Mouse (Mus musculus): Measurements from ENCODE around the gene Prickle1. TPM values are rescaled to one million over a fixed set of nuclear protein-coding genes. Genes with fewer than 3 reads are reported as not detected.

Prickle1 gene
- polyA plus RNA-seq, 1 experiment from 2014 or later: 11.6 TPM

- DNase-seq (ENCODE audit: low spot score) (no peak), ATAC-seq (replicated peaks; ENCODE audit: low FRiP score) (no peak)
- Histone ChIP-seq H3K4me1 (replicated peaks; ENCODE audit: control insufficient read depth, insufficient read depth, low read length) (no peaks in the 10 kb centered on the region), H3K4me2 (no peak overlapping the region), H3K9me3 (ENCODE audit: control insufficient read depth, low read length) (no peaks in the 10 kb centered on the region), H3K27ac (ENCODE audit: low read depth, low read length) (no peak overlapping the region), H3K27me3 (replicated peaks; ENCODE audit: control insufficient read depth, insufficient read depth, low read length) (no peaks in the 10 kb centered on the region), H3K9ac (ENCODE audit: low read depth, low read length) (no peak overlapping the region), H3K4me3 (ENCODE audit: low read depth, low read length) (no peak overlapping the region), H3K36me3 (ENCODE audit: control insufficient read depth, insufficient read depth, low read length) (no peaks in the 10 kb centered on the region)
- 84% methylated on average over 6 of the region's 6 CpGs for WGBS
These were observed 7.2 kb upstream of the Prickle1 start for GRCm38 (mm10) chr15:93602850-93603249.

- H3K27me3 ChIP-seq (replicated peaks; ENCODE audit: control insufficient read depth, insufficient read depth, low read length): no peaks in the 10 kb centered on the region
- H3K27ac ChIP-seq (ENCODE audit: low read depth, low read length): no peak overlapping the region
- no peak for ATAC-seq (replicated peaks; ENCODE audit: low FRiP score)
- no peaks in the 10 kb centered on the region for H3K9me3 ChIP-seq (ENCODE audit: control insufficient read depth, low read length)
- H3K4me2 ChIP-seq: no peak overlapping the region
- H3K9ac ChIP-seq (ENCODE audit: low read depth, low read length): no peak overlapping the region
- DNase-seq (ENCODE audit: low spot score): no peak
- no peaks in the 10 kb centered on the region for H3K36me3 ChIP-seq (ENCODE audit: control insufficient read depth, insufficient read depth, low read length)
- peaks cover 4% of the 10 kb centered on the region for H3K4me1 ChIP-seq (replicated peaks; ENCODE audit: control insufficient read depth, insufficient read depth, low read length)
- H3K4me3 ChIP-seq (ENCODE audit: low read depth, low read length): no peak overlapping the region
- 90% methylated on average over 13 of the region's 13 CpGs for WGBS
These were observed 5.8 kb upstream of the Prickle1 start for GRCm38 (mm10) chr15:93601461-93602015.

GRCm38 (mm10) chr15:93596991-93597390 is 1.3 kb upstream of the Prickle1 start:
- Histone ChIP-seq H3K4me1 (replicated peaks; ENCODE audit: control insufficient read depth, insufficient read depth, low read length) (peaks cover 30% of the 10 kb centered on the region), H3K4me3 (ENCODE audit: low read depth, low read length) (no peak overlapping the region), H3K9ac (ENCODE audit: low read depth, low read length) (no peak overlapping the region), H3K27me3 (replicated peaks; ENCODE audit: control insufficient read depth, insufficient read depth, low read length) (no peaks in the 10 kb centered on the region), H3K9me3 (ENCODE audit: control insufficient read depth, low read length) (no peaks in the 10 kb centered on the region), H3K4me2 (peak overlapping the region; percentile 93), H3K36me3 (ENCODE audit: control insufficient read depth, insufficient read depth, low read length) (no peaks in the 10 kb centered on the region), H3K27ac (ENCODE audit: low read depth, low read length) (no peak overlapping the region)
- no peak for DNase-seq (ENCODE audit: low spot score)
- WGBS: 66% methylated on average over 11 of the region's 11 CpGs
- ATAC-seq (replicated peaks; ENCODE audit: low FRiP score): no peak

GRCm38 (mm10) chr15:93596285-93596684 is 594 bp upstream of the Prickle1 start:
- DNase-seq (ENCODE audit: low spot score): peak; percentile 83
- Histone ChIP-seq H3K9ac (ENCODE audit: low read depth, low read length) (peak overlapping the region; percentile 92), H3K4me1 (replicated peaks; ENCODE audit: control insufficient read depth, insufficient read depth, low read length) (peaks cover 34% of the 10 kb centered on the region), H3K27ac (ENCODE audit: low read depth, low read length) (no peak overlapping the region), H3K4me3 (ENCODE audit: low read depth, low read length) (peak overlapping the region; percentile 91), H3K9me3 (ENCODE audit: control insufficient read depth, low read length) (no peaks in the 10 kb centered on the region), H3K27me3 (replicated peaks; ENCODE audit: control insufficient read depth, insufficient read depth, low read length) (no peaks in the 10 kb centered on the region), H3K4me2 (peak overlapping the region; percentile 93), H3K36me3 (ENCODE audit: control insufficient read depth, insufficient read depth, low read length) (no peaks in the 10 kb centered on the region)
- ATAC-seq (replicated peaks; ENCODE audit: low FRiP score): peak; percentile 51
- 1% methylated on average over 11 of the region's 11 CpGs for WGBS

GRCm38 (mm10) chr15:93594888-93595698 is 598 bp downstream of the Prickle1 start:
- under 1% methylated on average over 64 of the region's 64 CpGs for WGBS
- H3K9me3 ChIP-seq (ENCODE audit: control insufficient read depth, low read length): no peaks in the 10 kb centered on the region
- H3K27ac ChIP-seq (ENCODE audit: low read depth, low read length): peak overlapping the region; percentile 72; the same call in 1 of the 2 replicates
- no peaks in the 10 kb centered on the region for H3K36me3 ChIP-seq (ENCODE audit: control insufficient read depth, insufficient read depth, low read length)
- peak overlapping the region; percentile 91 for H3K4me3 ChIP-seq (ENCODE audit: low read depth, low read length)
- H3K4me2 ChIP-seq: peak overlapping the region; percentile 93
- peak; percentile 70 for DNase-seq (ENCODE audit: low spot score)
- peak overlapping the region; percentile 92 for H3K9ac ChIP-seq (ENCODE audit: low read depth, low read length)
- no peaks in the 10 kb centered on the region for H3K27me3 ChIP-seq (replicated peaks; ENCODE audit: control insufficient read depth, insufficient read depth, low read length)
- ATAC-seq (replicated peaks; ENCODE audit: low FRiP score): peak; percentile 40
- peaks cover 34% of the 10 kb centered on the region for H3K4me1 ChIP-seq (replicated peaks; ENCODE audit: control insufficient read depth, insufficient read depth, low read length)

- H3K4me2 ChIP-seq: peak overlapping the region; percentile 93
- H3K4me1 ChIP-seq (replicated peaks; ENCODE audit: control insufficient read depth, insufficient read depth, low read length): peaks cover 36% of the 10 kb centered on the region
- ATAC-seq (replicated peaks; ENCODE audit: low FRiP score) (no peak), DNase-seq (ENCODE audit: low spot score) (no peak)
- no peaks in the 10 kb centered on the region for H3K27me3 ChIP-seq (replicated peaks; ENCODE audit: control insufficient read depth, insufficient read depth, low read length)
- peak overlapping the region; percentile 45; the same call in 1 of the 2 replicates for H3K27ac ChIP-seq (ENCODE audit: low read depth, low read length)
- peak overlapping the region; percentile 91 for H3K4me3 ChIP-seq (ENCODE audit: low read depth, low read length)
- H3K36me3 ChIP-seq (ENCODE audit: control insufficient read depth, insufficient read depth, low read length): no peaks in the 10 kb centered on the region
- H3K9ac ChIP-seq (ENCODE audit: low read depth, low read length): peak overlapping the region; percentile 92
- 19% methylated on average over 10 of the region's 10 CpGs for WGBS
- no peaks in the 10 kb centered on the region for H3K9me3 ChIP-seq (ENCODE audit: control insufficient read depth, low read length)
These were observed 1.3 kb downstream of the Prickle1 start for GRCm38 (mm10) chr15:93594296-93594887.

GRCm38 (mm10) chr15:93592596-93592995 is 3.1 kb downstream of the Prickle1 start:
- H3K4me2 ChIP-seq: peak overlapping the region; percentile 53
- 31% methylated on average over 3 of the region's 3 CpGs for WGBS
- peak; percentile 27; the same call in 1 of the 2 replicates for ATAC-seq (replicated peaks; ENCODE audit: low FRiP score)
- no peaks in the 10 kb centered on the region for H3K9me3 ChIP-seq (ENCODE audit: control insufficient read depth, low read length)
- no peaks in the 10 kb centered on the region for H3K27me3 ChIP-seq (replicated peaks; ENCODE audit: control insufficient read depth, insufficient read depth, low read length)
- no peak overlapping the region for H3K9ac ChIP-seq (ENCODE audit: low read depth, low read length)
- 0 out of 2 replicates have a peak overlapping the region, but pooled peaks have one; percentile 22 for H3K27ac ChIP-seq (ENCODE audit: low read depth, low read length)
- peak overlapping the region; percentile 30; the same call in 1 of the 2 replicates for H3K4me3 ChIP-seq (ENCODE audit: low read depth, low read length)
- DNase-seq (ENCODE audit: low spot score): no peak
- peaks cover 36% of the 10 kb centered on the region for H3K4me1 ChIP-seq (replicated peaks; ENCODE audit: control insufficient read depth, insufficient read depth, low read length)
- H3K36me3 ChIP-seq (ENCODE audit: control insufficient read depth, insufficient read depth, low read length): no peaks in the 10 kb centered on the region

- Histone ChIP-seq H3K27ac (ENCODE audit: low read depth, low read length) (no peak overlapping the region), H3K4me3 (ENCODE audit: low read depth, low read length) (peak overlapping the region; percentile 30), H3K9ac (ENCODE audit: low read depth, low read length) (no peak overlapping the region), H3K4me2 (peak overlapping the region; percentile 53), H3K9me3 (ENCODE audit: control insufficient read depth, low read length) (no peaks in the 10 kb centered on the region), H3K36me3 (ENCODE audit: control insufficient read depth, insufficient read depth, low read length) (no peaks in the 10 kb centered on the region), H3K27me3 (replicated peaks; ENCODE audit: control insufficient read depth, insufficient read depth, low read length) (no peaks in the 10 kb centered on the region), H3K4me1 (replicated peaks; ENCODE audit: control insufficient read depth, insufficient read depth, low read length) (peaks cover 35% of the 10 kb centered on the region)
- DNase-seq (ENCODE audit: low spot score) (no peak), ATAC-seq (replicated peaks; ENCODE audit: low FRiP score) (peak; percentile 32)
- WGBS: 17% methylated on average over 12 of the region's 12 CpGs
These were observed 3.8 kb downstream of the Prickle1 start for GRCm38 (mm10) chr15:93591831-93592321.

All from liver, embryonic 11.5 days (tissue).